Mouse (Mus musculus) neural tube, embryonic 11.5 days (tissue): Measurements from ENCODE around the gene Myo3b. TPM values are rescaled to one million over a fixed set of nuclear protein-coding genes. Genes with fewer than 3 reads are reported as not detected.
"Not testable (repeated sequence)": the region's sequence is repeated elsewhere in the genome, so short reads cannot be mapped to it uniquely, and the experiment has no call there.

Experiments used
- ATAC-seq: fragments of 200-750 bp; cut with Nextera tagmentation; 2 replicates; pipeline ENCODE4 v1.8.0; 2017; ENCODE audit warnings: moderate number of reproducible peaks, mild to moderate bottlenecking, moderate TSS enrichment, moderate library complexity; ENCODE audit not compliant: insufficient read depth, low FRiP score, low TSS enrichment
- DNase-seq: peaks from one replicate; pipeline ENCODE4 v3.0.0-alpha.2; 2015; ENCODE audit warnings: low spot score
- H3K27ac ChIP-seq: fragments of 300-500 bp; sonication (generic); 2 replicates; pipeline ENCODE4 v1.5.1; 2014; ENCODE audit warnings: low read depth, mild to moderate bottlenecking, low read length
- H3K27me3 ChIP-seq: fragments of 300-500 bp; sonication (generic); 2 replicates; pipeline ENCODE4 v1.6.1; 2014; ENCODE audit warnings: mild to moderate bottlenecking, low read length, mixed read lengths; ENCODE audit not compliant: control insufficient read depth, insufficient read depth
- H3K36me3 ChIP-seq: fragments of 300-500 bp; sonication (generic); 2 replicates; pipeline ENCODE4 v1.6.1; 2014; ENCODE audit warnings: mild to moderate bottlenecking, low read length, moderate library complexity, mixed read lengths; ENCODE audit not compliant: control insufficient read depth, insufficient read depth
- H3K4me1 ChIP-seq: fragments of 300-500 bp; sonication (generic); 2 replicates; pipeline ENCODE4 v1.6.1; 2014; ENCODE audit warnings: low read length, mixed read lengths; ENCODE audit not compliant: control insufficient read depth, insufficient read depth
- H3K4me2 ChIP-seq: fragments of 300-500 bp; sonication (generic); 2 replicates; pipeline ENCODE4 v1.6.1; 2014; ENCODE audit warnings: low read depth, mild to moderate bottlenecking, moderate library complexity
- H3K4me3 ChIP-seq: fragments of 300-500 bp; sonication (generic); 2 replicates; pipeline ENCODE4 v1.5.1; 2014; ENCODE audit warnings: low read depth, low read length
- H3K9ac ChIP-seq: fragments of 300-500 bp; sonication (generic); 2 replicates; pipeline ENCODE4 v1.6.1; 2014; ENCODE audit warnings: mild to moderate bottlenecking, low read length
- H3K9me3 ChIP-seq: fragments of 300-500 bp; sonication (generic); 2 replicates; pipeline ENCODE4 v1.6.1; 2016; ENCODE audit warnings: low read length; ENCODE audit not compliant: control insufficient read depth
- WGBS: fragments of 180-500 bp; shearing (Covaris S2); extraction: QIAGEN DNeasy Blood & Tissue Kit; methylation state at CpG from one replicate; pipeline ENCODE4 v1.1.7; 2014; 5-methylcytosine and 5-hydroxymethylcytosine counted together
- polyA plus RNA-seq: library from polyadenylated mRNA; unstranded; fragments of >200 nt; fragmentation: Nextera tagmentation; extraction: Ambion mirVana; gene quantifications from 2 replicates; pipeline ENCODE4 v1.2.1, GENCODE M21; 2014

The Myo3b gene
- 0.04 and 0.07 TPM in 2 replicates for polyA plus RNA-seq

- no peaks in the 10 kb centered on the region for H3K27me3 ChIP-seq
- peak; percentile 18 for DNase-seq
- H3K9ac ChIP-seq = no peak within 1 kb of the TSS
- 32% methylated on average over 7 of the region's 7 CpGs for WGBS
- H3K27ac ChIP-seq = no peak within 1 kb of the TSS
- no peaks in the 10 kb centered on the region for H3K9me3 ChIP-seq
- no peaks in the 10 kb centered on the region for H3K4me1 ChIP-seq
- no peak for ATAC-seq
- no peak within 1 kb of the TSS for H3K4me2 ChIP-seq
- no peaks in the 10 kb centered on the region for H3K36me3 ChIP-seq
- no peak within 1 kb of the TSS for H3K4me3 ChIP-seq
Measured at GRCm38 (mm10) chr2:70038752-70039151, at the start of gene Myo3b. TSS of gene Myo3b (plus strand) at chr2:70039126.

GRCm38 (mm10) chr2:69989224-69989623 lies 49.7 kb upstream of the Myo3b start:
- peaks cover 2% of the 10 kb centered on the region for H3K36me3 ChIP-seq
- no peak for ATAC-seq
- no peak overlapping the region for H3K4me3 ChIP-seq
- no peak for DNase-seq
- H3K4me1 ChIP-seq = no peaks in the 10 kb centered on the region
- H3K4me2 ChIP-seq = no peak overlapping the region
- 92% methylated on average over 6 of the region's 6 CpGs for WGBS
- no peaks in the 10 kb centered on the region for H3K27me3 ChIP-seq
- H3K9ac ChIP-seq = no peak overlapping the region
- H3K27ac ChIP-seq = no peak overlapping the region
- no peaks in the 10 kb centered on the region for H3K9me3 ChIP-seq

- no peak overlapping the region for H3K4me2 ChIP-seq
- H3K27me3 ChIP-seq = no peaks in the 10 kb centered on the region
- ATAC-seq (no peak), DNase-seq (no peak)
- no peaks in the 10 kb centered on the region for H3K9me3 ChIP-seq
- no peak overlapping the region for H3K27ac ChIP-seq
- no peaks in the 10 kb centered on the region for H3K4me1 ChIP-seq
- H3K36me3 ChIP-seq = peaks cover 2% of the 10 kb centered on the region
- H3K4me3 ChIP-seq = no peak overlapping the region
- H3K9ac ChIP-seq = no peak overlapping the region
- WGBS = 59% methylated on average over 2 of the region's 2 CpGs
Measured at GRCm38 (mm10) chr2:69990647-69991046, 48.3 kb upstream of the Myo3b start.

GRCm38 (mm10) chr2:69994082-69994736 lies 44.7 kb upstream of the Myo3b start:
- H3K27me3 ChIP-seq, H3K27ac ChIP-seq, H3K9me3 ChIP-seq, DNase-seq, H3K4me1 ChIP-seq, H3K4me2 ChIP-seq, H3K9ac ChIP-seq, ATAC-seq, H3K4me3 ChIP-seq, H3K36me3 ChIP-seq: not testable (repeated sequence)
- WGBS = 91% methylated on average over 3 of the region's 3 CpGs

GRCm38 (mm10) chr2:69994779-69995178 lies 44.1 kb upstream of the Myo3b start:
- Histone ChIP-seq H3K27me3 (no peaks in the 10 kb centered on the region), H3K4me3 (no peak overlapping the region), H3K27ac (no peak overlapping the region), H3K36me3 (peaks cover 2% of the 10 kb centered on the region), H3K4me2 (no peak overlapping the region), H3K9me3 (no peaks in the 10 kb centered on the region), H3K4me1 (no peaks in the 10 kb centered on the region), H3K9ac (no peak overlapping the region)
- ATAC-seq (no peak), DNase-seq (no peak)
- WGBS = 94% methylated on average over 2 of the region's 2 CpGs

- DNase-seq (no peak), ATAC-seq (no peak)
- H3K4me3 ChIP-seq = no peak overlapping the region
- H3K4me2 ChIP-seq = no peak overlapping the region
- H3K4me1 ChIP-seq = no peaks in the 10 kb centered on the region
- 86% methylated on average over 7 of the region's 7 CpGs for WGBS
- no peaks in the 10 kb centered on the region for H3K9me3 ChIP-seq
- H3K9ac ChIP-seq = no peak overlapping the region
- no peak overlapping the region for H3K27ac ChIP-seq
- H3K27me3 ChIP-seq = no peaks in the 10 kb centered on the region
- no peaks in the 10 kb centered on the region for H3K36me3 ChIP-seq
Measured at GRCm38 (mm10) chr2:69999097-69999770, 39.7 kb upstream of the Myo3b start.

GRCm38 (mm10) chr2:70000316-70000715 lies 38.6 kb upstream of the Myo3b start:
- Histone ChIP-seq H3K4me1 (no peaks in the 10 kb centered on the region), H3K27ac (no peak overlapping the region), H3K4me3 (no peak overlapping the region), H3K4me2 (no peak overlapping the region), H3K9me3 (no peaks in the 10 kb centered on the region), H3K27me3 (no peaks in the 10 kb centered on the region), H3K9ac (no peak overlapping the region), H3K36me3 (no peaks in the 10 kb centered on the region)
- WGBS = 95% methylated on average over 6 of the region's 6 CpGs
- DNase-seq (no peak), ATAC-seq (no peak)

- no peaks in the 10 kb centered on the region for H3K4me1 ChIP-seq
- WGBS = 94% methylated on average over 2 of the region's 2 CpGs
- no peaks in the 10 kb centered on the region for H3K27me3 ChIP-seq
- no peak overlapping the region for H3K27ac ChIP-seq
- no peak overlapping the region for H3K9ac ChIP-seq
- DNase-seq (no peak), ATAC-seq (no peak)
- H3K4me2 ChIP-seq = no peak overlapping the region
- H3K9me3 ChIP-seq = no peaks in the 10 kb centered on the region
- H3K4me3 ChIP-seq = no peak overlapping the region
- peaks cover 3% of the 10 kb centered on the region; the same call in 1 of the 2 replicates for H3K36me3 ChIP-seq
Measured at GRCm38 (mm10) chr2:70006492-70006891, 32.4 kb upstream of the Myo3b start.

- DNase-seq (no peak), ATAC-seq (no peak)
- H3K4me2 ChIP-seq = no peak overlapping the region
- WGBS = 94% methylated on average over 8 of the region's 8 CpGs
- no peak overlapping the region for H3K4me3 ChIP-seq
- no peak overlapping the region for H3K9ac ChIP-seq
- H3K9me3 ChIP-seq = no peaks in the 10 kb centered on the region
- no peaks in the 10 kb centered on the region for H3K27me3 ChIP-seq
- peaks cover 3% of the 10 kb centered on the region for H3K36me3 ChIP-seq
- H3K4me1 ChIP-seq = no peaks in the 10 kb centered on the region
- H3K27ac ChIP-seq = no peak overlapping the region
Measured at GRCm38 (mm10) chr2:70012941-70013340, 26.0 kb upstream of the Myo3b start.
